Mouse (Mus musculus) forebrain, embryonic 12.5 days (tissue): Measurements from ENCODE around the gene Igf1r. TPM values are rescaled to one million over a fixed set of nuclear protein-coding genes. Genes with fewer than 3 reads are reported as not detected.

ENCODE experiments used
- ATAC-seq: fragments of 200-750 bp; cut with Nextera tagmentation; 2 replicates; pipeline ENCODE4 v1.8.0; 2017; ENCODE audit warnings: moderate TSS enrichment; ENCODE audit not compliant: low FRiP score
- H3K27ac ChIP-seq: fragments of 300-500 bp; sonication (generic); 2 replicates; pipeline ENCODE4 v1.5.1; 2016; ENCODE audit warnings: mild to moderate bottlenecking
- H3K27me3 ChIP-seq: fragments of 300-500 bp; sonication (generic); 2 replicates; pipeline ENCODE4 v1.6.1; 2016; ENCODE audit warnings: mild to moderate bottlenecking
- H3K36me3 ChIP-seq: fragments of 300-500 bp; sonication (generic); replicated peaks from 2 replicates; pipeline ENCODE4 v1.6.1; 2016; ENCODE audit warnings: mild to moderate bottlenecking
- H3K4me1 ChIP-seq: fragments of 300-500 bp; sonication (generic); 2 replicates; pipeline ENCODE4 v1.6.1; 2016
- H3K4me2 ChIP-seq: fragments of 300-500 bp; sonication (generic); 2 replicates; pipeline ENCODE4 v1.6.1; 2016; ENCODE audit warnings: mild to moderate bottlenecking, moderate library complexity
- H3K4me3 ChIP-seq: fragments of 300-500 bp; sonication (generic); replicated peaks from 2 replicates; pipeline ENCODE4 v1.5.1; 2016; ENCODE audit warnings: mild to moderate bottlenecking
- H3K9ac ChIP-seq: fragments of 300-500 bp; sonication (generic); 2 replicates; pipeline ENCODE4 v1.6.1; 2016; ENCODE audit warnings: mild to moderate bottlenecking
- H3K9me3 ChIP-seq: fragments of 300-500 bp; sonication (generic); 2 replicates; pipeline ENCODE4 v1.6.1; 2016
- WGBS: fragments of 180-500 bp; shearing (Covaris S2); methylation state at CpG from one replicate; pipeline ENCODE4 v1.1.7; 2016; 5-methylcytosine and 5-hydroxymethylcytosine counted together
- polyA plus RNA-seq: library from polyadenylated mRNA; unstranded; fragments of >200 nt; fragmentation: Nextera tagmentation; extraction: Ambion mirVana; gene quantifications from 2 replicates; pipeline ENCODE4 v1.2.1, GENCODE M21; 2016

Gene Igf1r
- polyA plus RNA-seq, 1 experiment from 2014 or later: 36.1 TPM

- no peak overlapping the region for H3K27ac ChIP-seq
- WGBS: 87% methylated on average over 11 of the region's 11 CpGs
- no peak overlapping the region for H3K9ac ChIP-seq
- no peaks in the 10 kb centered on the region for H3K36me3 ChIP-seq
- no peak for ATAC-seq
- H3K4me3 ChIP-seq: no peak overlapping the region
- no peak overlapping the region for H3K4me2 ChIP-seq
- H3K4me1 ChIP-seq: peaks cover 9% of the 10 kb centered on the region; the same call in 1 of the 2 replicates
- H3K27me3 ChIP-seq: no peaks in the 10 kb centered on the region
- no peaks in the 10 kb centered on the region for H3K9me3 ChIP-seq
Observed at GRCm38 (mm10) chr7:68140041-68140807, 187.6 kb downstream of the Igf1r start.

- no peak overlapping the region for H3K4me3 ChIP-seq
- no peaks in the 10 kb centered on the region for H3K27me3 ChIP-seq
- H3K9ac ChIP-seq: no peak overlapping the region
- no peaks in the 10 kb centered on the region for H3K36me3 ChIP-seq
- ATAC-seq: no peak
- H3K27ac ChIP-seq: no peak overlapping the region
- peaks cover 22% of the 10 kb centered on the region for H3K4me1 ChIP-seq
- H3K9me3 ChIP-seq: no peaks in the 10 kb centered on the region
- H3K4me2 ChIP-seq: no peak overlapping the region
- 79% methylated on average over 6 of the region's 6 CpGs for WGBS
Observed at GRCm38 (mm10) chr7:68144266-68144665, 191.6 kb downstream of the Igf1r start.

- Histone ChIP-seq H3K4me1 (peaks cover 25% of the 10 kb centered on the region), H3K27ac (0 out of 2 replicates have a peak overlapping the region, but pooled peaks have one; percentile 8), H3K4me2 (peak overlapping the region; percentile 17), H3K9me3 (no peaks in the 10 kb centered on the region), H3K36me3 (no peaks in the 10 kb centered on the region), H3K27me3 (no peaks in the 10 kb centered on the region), H3K4me3 (no peak overlapping the region), H3K9ac (no peak overlapping the region)
- WGBS: 34% methylated on average over 20 of the region's 20 CpGs
- no peak; the same call in 1 of the 2 replicates for ATAC-seq
Observed at GRCm38 (mm10) chr7:68148297-68149048, 195.8 kb downstream of the Igf1r start.

- H3K36me3 ChIP-seq: no peaks in the 10 kb centered on the region
- H3K4me1 ChIP-seq: peaks cover 47% of the 10 kb centered on the region
- no peaks in the 10 kb centered on the region for H3K9me3 ChIP-seq
- H3K27ac ChIP-seq: no peak overlapping the region
- no peak overlapping the region for H3K4me2 ChIP-seq
- no peaks in the 10 kb centered on the region for H3K27me3 ChIP-seq
- ATAC-seq: no peak
- H3K4me3 ChIP-seq: no peak overlapping the region
- WGBS: 77% methylated on average over 5 of the region's 5 CpGs
- no peak overlapping the region for H3K9ac ChIP-seq
Observed at GRCm38 (mm10) chr7:68151892-68152291, 199.3 kb downstream of the Igf1r start.

GRCm38 (mm10) chr7:68152458-68152857 lies 199.8 kb downstream of the Igf1r start:
- Histone ChIP-seq H3K4me3 (no peak overlapping the region), H3K36me3 (no peaks in the 10 kb centered on the region), H3K9ac (no peak overlapping the region), H3K9me3 (no peaks in the 10 kb centered on the region), H3K27me3 (no peaks in the 10 kb centered on the region), H3K4me2 (no peak overlapping the region), H3K27ac (no peak overlapping the region), H3K4me1 (peaks cover 49% of the 10 kb centered on the region)
- WGBS: 93% methylated on average over 8 of the region's 8 CpGs
- ATAC-seq: no peak

- WGBS: 85% methylated on average over 8 of the region's 8 CpGs
- ATAC-seq: no peak
- H3K4me1 ChIP-seq: peaks cover 41% of the 10 kb centered on the region
Observed at GRCm38 (mm10) chr7:68153269-68153668, 200.6 kb downstream of the Igf1r start.

GRCm38 (mm10) chr7:68154588-68154987 lies 202.0 kb downstream of the Igf1r start:
- no peaks in the 10 kb centered on the region for H3K27me3 ChIP-seq
- no peak overlapping the region for H3K9ac ChIP-seq
- peaks cover 31% of the 10 kb centered on the region for H3K4me1 ChIP-seq
- H3K9me3 ChIP-seq: no peaks in the 10 kb centered on the region
- H3K4me2 ChIP-seq: no peak overlapping the region
- WGBS: 49% methylated on average over 7 of the region's 7 CpGs
- H3K4me3 ChIP-seq: no peak overlapping the region
- H3K36me3 ChIP-seq: no peaks in the 10 kb centered on the region
- ATAC-seq: no peak
- no peak overlapping the region for H3K27ac ChIP-seq

More at GRCm38 (mm10) chr7:68153269-68153668, 200.6 kb downstream of the Igf1r start:
- Histone ChIP-seq H3K4me3 (no peak overlapping the region), H3K36me3 (no peaks in the 10 kb centered on the region), H3K9me3 (no peaks in the 10 kb centered on the region), H3K9ac (no peak overlapping the region), H3K27ac (no peak overlapping the region), H3K4me2 (no peak overlapping the region), H3K27me3 (no peaks in the 10 kb centered on the region)

- no peak overlapping the region; the same call in 1 of the 2 replicates for H3K27ac ChIP-seq
- no peaks in the 10 kb centered on the region for H3K27me3 ChIP-seq
- H3K9ac ChIP-seq: no peak overlapping the region
- H3K4me3 ChIP-seq: no peak overlapping the region
- peaks cover 9% of the 10 kb centered on the region for H3K36me3 ChIP-seq
- no peaks in the 10 kb centered on the region for H3K9me3 ChIP-seq
- no peak for ATAC-seq
- no peak overlapping the region for H3K4me2 ChIP-seq
- peaks cover 23% of the 10 kb centered on the region for H3K4me1 ChIP-seq
- 58% methylated on average over 13 of the region's 13 CpGs for WGBS
Observed at GRCm38 (mm10) chr7:68160094-68160791, 207.6 kb downstream of the Igf1r start.

GRCm38 (mm10) chr7:68164074-68164473 lies 211.4 kb downstream of the Igf1r start:
- no peaks in the 10 kb centered on the region for H3K9me3 ChIP-seq

GRCm38 (mm10) chr7:68172776-68173175 lies 220.1 kb downstream of the Igf1r start:
- Histone ChIP-seq H3K27me3 (no peaks in the 10 kb centered on the region), H3K4me2 (no peak overlapping the region), H3K9ac (no peak overlapping the region), H3K4me3 (no peak overlapping the region), H3K9me3 (no peaks in the 10 kb centered on the region), H3K4me1 (no peaks in the 10 kb centered on the region), H3K27ac (no peak overlapping the region), H3K36me3 (peaks cover 35% of the 10 kb centered on the region)
- ATAC-seq: no peak
- 85% methylated on average over 7 of the region's 7 CpGs for WGBS

More at GRCm38 (mm10) chr7:68164074-68164473, 211.4 kb downstream of the Igf1r start:
- Histone ChIP-seq H3K27me3 (no peaks in the 10 kb centered on the region), H3K9ac (no peak overlapping the region), H3K4me2 (no peak overlapping the region), H3K36me3 (peaks cover 13% of the 10 kb centered on the region), H3K4me3 (no peak overlapping the region), H3K27ac (no peak overlapping the region), H3K4me1 (peaks cover 15% of the 10 kb centered on the region)
- no peak for ATAC-seq
- 83% methylated on average over 3 of the region's 3 CpGs for WGBS

- Histone ChIP-seq H3K27me3 (no peaks in the 10 kb centered on the region), H3K4me3 (no peak overlapping the region), H3K36me3 (peaks cover 25% of the 10 kb centered on the region), H3K27ac (no peak overlapping the region), H3K4me2 (no peak overlapping the region), H3K9me3 (no peaks in the 10 kb centered on the region), H3K4me1 (peaks cover 6% of the 10 kb centered on the region; the same call in 1 of the 2 replicates), H3K9ac (no peak overlapping the region)
- ATAC-seq: no peak
- 97% methylated on average over 1 of the region's 1 CpGs for WGBS
Observed at GRCm38 (mm10) chr7:68179672-68180071, 227.0 kb downstream of the Igf1r start.

GRCm38 (mm10) chr7:68181104-68181503 lies 228.5 kb downstream of the Igf1r start:
- Histone ChIP-seq H3K36me3 (peaks cover 32% of the 10 kb centered on the region), H3K4me1 (peaks cover 6% of the 10 kb centered on the region; the same call in 1 of the 2 replicates), H3K4me2 (no peak overlapping the region), H3K27ac (no peak overlapping the region), H3K27me3 (no peaks in the 10 kb centered on the region), H3K9ac (no peak overlapping the region), H3K9me3 (no peaks in the 10 kb centered on the region), H3K4me3 (no peak overlapping the region)
- ATAC-seq: no peak
- WGBS: 58% methylated on average over 1 of the region's 1 CpGs
